Mouse (Mus musculus) cerebellum, adult 9-11 months (tissue): Measurements from ENCODE around the gene Cxcl3.
"Not testable (repeated sequence)": the region's sequence is repeated elsewhere in the genome, so short reads cannot be mapped to it uniquely, and the experiment has no call there.

Experiments
- DNase-seq: peaks from one replicate; pipeline ENCODE4 v3.0.0; 2022

Cxcl3 gene

GRCm38 (mm10) chr5:90790074-90790502 lies 4.2 kb downstream of the Cxcl3 start:
- DNase-seq, result no peak

- no peak for DNase-seq
Measured at GRCm38 (mm10) chr5:90794195-90794625, 8.3 kb downstream of the Cxcl3 start, which contains the start of gene Cxcl15. Cxcl15 (plus strand) TSS chr5:90794534.

DNA sequence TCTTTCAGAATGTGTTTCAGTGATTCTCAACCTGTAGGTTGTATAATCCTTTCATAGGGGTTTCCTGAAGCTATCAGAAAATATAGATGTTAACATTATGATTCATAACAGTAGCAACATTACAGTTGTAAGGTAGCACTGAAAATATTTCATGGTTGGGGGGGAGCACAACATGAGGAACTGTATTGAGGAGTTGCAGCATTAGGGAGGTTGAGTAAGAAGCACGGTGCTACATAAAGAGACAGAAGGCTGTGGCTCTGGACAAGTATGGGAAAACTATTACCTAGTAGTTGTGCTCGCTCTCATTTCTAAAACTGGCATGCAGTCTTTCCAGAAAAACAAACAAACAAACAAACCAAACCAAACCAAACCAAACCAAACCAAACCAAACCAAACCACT lies 9.5 kb downstream of the Cxcl3 start:
- DNase-seq, result not testable (repeated sequence)

DNA sequence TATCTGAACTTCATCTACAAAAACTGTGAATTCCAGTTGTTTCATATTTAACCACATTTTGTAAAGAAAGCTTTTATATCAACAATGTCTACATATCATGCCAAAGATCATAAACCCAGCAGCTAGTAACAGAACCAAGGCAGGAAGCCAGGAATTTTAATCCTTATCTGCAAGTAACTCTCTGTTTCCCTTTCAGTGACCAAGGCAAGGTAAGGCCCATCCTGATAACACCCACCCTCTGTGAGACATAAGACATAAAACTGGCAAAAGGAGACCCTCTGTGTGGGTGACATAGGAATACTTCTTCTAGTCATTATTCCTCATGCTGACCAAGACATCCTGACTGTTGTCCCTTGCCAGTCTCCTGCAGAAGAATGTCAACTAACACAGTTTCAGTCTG lies 18.7 kb downstream of the Cxcl3 start:
- DNase-seq, result no peak

GRCm38 (mm10) chr5:90806050-90806449 lies 20.1 kb downstream of the Cxcl3 start:
- no peak for DNase-seq

- no peak for DNase-seq
Measured at GRCm38 (mm10) chr5:90807176-90807950, 21.5 kb downstream of the Cxcl3 start.

- DNase-seq, result no peak
Measured at GRCm38 (mm10) chr5:90819756-90820155, 33.9 kb downstream of the Cxcl3 start.

DNA sequence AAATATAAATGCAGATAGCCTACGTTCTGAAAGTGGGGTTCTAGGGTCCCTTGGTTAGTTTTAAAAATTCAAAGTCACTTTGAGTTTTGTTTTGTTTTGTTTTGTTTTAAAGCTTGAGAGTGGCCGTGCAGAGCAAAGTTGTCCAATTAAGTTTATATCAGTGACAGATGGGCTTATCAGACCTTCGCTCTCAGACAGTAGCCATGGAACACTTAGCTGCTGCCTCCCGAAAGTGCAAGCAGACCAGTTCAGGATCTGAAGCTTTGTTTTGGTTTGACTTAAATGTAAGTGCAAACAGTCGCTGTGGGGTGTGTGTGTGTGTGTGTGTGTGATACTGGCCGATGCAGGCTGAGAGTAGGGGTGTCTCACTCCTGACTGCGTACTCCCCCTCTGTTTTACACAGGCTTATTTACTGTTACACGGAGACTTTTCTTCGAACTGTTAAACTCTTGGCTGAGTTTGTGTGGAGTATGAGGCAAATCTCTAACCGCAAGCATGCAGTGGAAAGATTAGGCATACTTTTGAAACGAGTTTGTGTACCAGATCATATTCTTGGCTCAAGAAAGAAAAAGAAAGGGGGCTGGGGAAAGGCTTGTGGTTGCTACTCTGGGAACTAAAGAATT lies 46.4 kb downstream of the Cxcl3 start:
- no peak for DNase-seq

DNA sequence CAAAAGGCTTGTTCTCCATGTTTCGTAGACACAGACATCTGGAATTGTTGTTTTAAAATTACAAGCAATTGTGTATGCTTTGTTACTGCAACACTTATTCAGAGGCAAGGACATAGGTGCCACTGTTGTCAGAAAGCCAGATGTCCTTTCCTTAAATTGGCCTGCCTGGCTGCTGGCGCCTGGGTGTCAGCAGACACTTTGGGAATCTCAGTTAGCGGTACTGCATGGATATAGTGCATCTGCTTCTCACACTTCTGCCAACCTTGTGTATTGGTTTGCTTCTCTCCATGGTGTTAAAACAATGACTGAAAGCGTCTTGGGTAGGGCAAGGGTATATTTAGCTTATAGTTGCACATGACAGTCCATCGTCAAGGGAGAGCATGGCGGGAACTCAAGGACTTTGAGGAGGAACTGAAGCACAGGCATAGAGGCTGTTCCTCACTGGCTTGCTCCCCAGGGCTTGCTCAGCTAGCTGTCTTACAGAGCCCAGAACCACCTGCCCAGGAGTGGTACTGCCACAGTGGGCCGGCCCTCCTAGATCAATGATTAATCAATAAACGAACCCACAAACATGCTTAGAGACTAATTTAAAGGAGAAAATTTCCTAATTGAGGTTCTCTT lies 47.0 kb downstream of the Cxcl3 start:
- DNase-seq, result no peak

GRCm38 (mm10) chr5:90834436-90834835 lies 48.5 kb downstream of the Cxcl3 start:
- no peak for DNase-seq

- DNase-seq, result no peak
Measured at GRCm38 (mm10) chr5:90838582-90838981, 52.7 kb downstream of the Cxcl3 start.
